Mouse (Mus musculus): Measurements from ENCODE around the gene Rxrg. TPM values are rescaled to one million over a fixed set of nuclear protein-coding genes. Genes with fewer than 3 reads are reported as not detected.

Gene Rxrg
- total RNA-seq, 1 experiment, result 0.45 TPM

Other genes starting within 250 kb of the Rxrg start
- 26.8 and 33.0 TPM in 2 replicates for gene Aldh9a1, start 248.4 kb upstream of the Rxrg start, total RNA-seq (2012; rRNA removed)
- 34.4 and 52.5 TPM in 2 replicates for gene Mgst3, start 204.5 kb upstream of the Rxrg start, total RNA-seq (2012; rRNA removed)
- gene Lrrc52, start 131.6 kb upstream of the Rxrg start, total RNA-seq (2012; rRNA removed), result not detected in 2 replicates
- gene Lmx1a, start 90.9 kb downstream of the Rxrg start, total RNA-seq (2012; rRNA removed), result 1.4 and 2.0 TPM in 2 replicates